Mouse (Mus musculus): ENCODE data around the gene Fat1. TPM values are rescaled to one million over a fixed set of nuclear protein-coding genes. Genes with fewer than 3 reads are reported as not detected.

Gene Fat1
- polyA plus RNA-seq, 1 experiment: 24.4 TPM

DNA sequence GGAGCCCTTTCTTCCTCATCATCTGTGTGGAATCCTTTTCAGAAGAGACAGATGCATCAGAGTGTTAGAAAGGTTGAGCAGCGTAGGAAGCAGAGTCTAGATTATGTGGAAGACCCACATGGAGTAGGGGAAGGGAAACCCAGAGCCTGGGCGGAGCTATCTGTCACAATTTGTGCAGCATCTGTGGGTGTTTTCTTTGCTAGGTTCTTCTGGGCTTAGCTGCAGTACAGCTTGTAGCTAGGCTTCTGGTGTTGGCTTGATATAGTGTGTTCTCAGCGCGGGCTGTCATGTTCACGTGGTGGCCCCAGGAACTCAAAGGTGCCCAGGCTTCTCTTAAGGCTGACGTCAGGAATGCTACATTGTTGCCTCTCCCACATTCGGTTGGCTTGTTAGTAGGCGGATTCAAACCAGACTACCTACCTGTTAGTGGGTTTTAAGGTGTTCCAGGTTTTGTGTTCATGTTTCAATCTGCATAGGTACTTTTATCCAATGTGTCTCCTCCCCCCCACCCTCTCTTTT, 32.3 kb downstream of the Fat1 start:
- H3K36me3 ChIP-seq (ENCODE audit: control insufficient read depth, insufficient read depth): peaks cover 23% of the 10 kb centered on the region
- peaks cover 50% of the 10 kb centered on the region for H3K79me3 ChIP-seq (ENCODE audit: low read depth)
- H3K79me2 ChIP-seq (ENCODE audit: control insufficient read depth, insufficient read depth): peaks cover 62% of the 10 kb centered on the region
- no peak overlapping the region for H3K4me3 ChIP-seq (ENCODE audit: insufficient read depth, poor library complexity, severe bottlenecking)
- H3ac ChIP-seq (ENCODE audit: control insufficient read depth, insufficient read length, low read depth): no peak overlapping the region
- TF ChIP-seq FOSL1 (IDR thresholded peaks at IDR 0.05; ENCODE audit: insufficient read depth, low read length, poor library complexity, severe bottlenecking) (no peak), MYOG (IDR thresholded peaks at IDR 0.05; ENCODE audit: control insufficient read depth, extremely low read depth, insufficient read length) (no peak), MYOD1 (IDR thresholded peaks at IDR 0.05; ENCODE audit: control insufficient read depth, insufficient read length, low read depth) (no peak), USF1 (IDR thresholded peaks at IDR 0.05; ENCODE audit: low read depth) (no peak), MAX (IDR thresholded peaks at IDR 0.05) (no peak), CTCF (IDR thresholded peaks at IDR 0.05; ENCODE audit: control insufficient read depth, insufficient read depth, insufficient read length) (no peak), CEBPB (IDR thresholded peaks at IDR 0.05; ENCODE audit: low read depth) (no peak)
- H3K27me3 ChIP-seq (ENCODE audit: control insufficient read depth, insufficient read depth, insufficient read length): no peaks in the 10 kb centered on the region

DNA sequence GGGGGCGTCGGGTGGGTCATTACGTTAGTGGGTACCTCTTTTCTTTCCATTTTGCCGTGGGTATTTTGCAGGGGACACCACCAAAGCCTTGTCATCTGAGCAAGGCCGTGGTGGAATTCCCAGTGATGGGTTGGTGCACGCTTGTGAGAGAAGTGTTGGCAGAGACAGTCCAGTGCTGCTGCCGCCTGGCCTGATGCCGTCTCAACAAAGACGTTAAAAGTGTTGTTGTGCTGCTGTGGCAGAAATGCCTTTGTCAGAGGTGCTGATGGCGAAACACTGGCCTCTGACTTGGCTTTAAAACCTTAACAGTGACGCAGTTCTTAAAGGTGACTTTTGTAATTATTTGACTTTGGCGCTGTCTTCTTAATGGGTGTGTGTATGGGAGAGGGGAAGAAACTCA, 34.8 kb downstream of the Fat1 start:
- no peak overlapping the region for H3ac ChIP-seq (ENCODE audit: control insufficient read depth, insufficient read length, low read depth)
- H3K4me3 ChIP-seq (ENCODE audit: insufficient read depth, poor library complexity, severe bottlenecking): no peak overlapping the region
- H3K36me3 ChIP-seq (ENCODE audit: control insufficient read depth, insufficient read depth): peaks cover 13% of the 10 kb centered on the region
- no peaks in the 10 kb centered on the region for H3K27me3 ChIP-seq (ENCODE audit: control insufficient read depth, insufficient read depth, insufficient read length)
- peaks cover 45% of the 10 kb centered on the region for H3K79me3 ChIP-seq (ENCODE audit: low read depth)
- H3K79me2 ChIP-seq (ENCODE audit: control insufficient read depth, insufficient read depth): peaks cover 69% of the 10 kb centered on the region
- TF ChIP-seq MAX (IDR thresholded peaks at IDR 0.05) (no peak), USF1 (IDR thresholded peaks at IDR 0.05; ENCODE audit: low read depth) (no peak), CTCF (IDR thresholded peaks at IDR 0.05; ENCODE audit: control insufficient read depth, insufficient read depth, insufficient read length) (no peak), CEBPB (IDR thresholded peaks at IDR 0.05; ENCODE audit: low read depth) (no peak), MYOG (IDR thresholded peaks at IDR 0.05; ENCODE audit: control insufficient read depth, extremely low read depth, insufficient read length) (no peak), FOSL1 (IDR thresholded peaks at IDR 0.05; ENCODE audit: insufficient read depth, low read length, poor library complexity, severe bottlenecking) (no peak)

DNA sequence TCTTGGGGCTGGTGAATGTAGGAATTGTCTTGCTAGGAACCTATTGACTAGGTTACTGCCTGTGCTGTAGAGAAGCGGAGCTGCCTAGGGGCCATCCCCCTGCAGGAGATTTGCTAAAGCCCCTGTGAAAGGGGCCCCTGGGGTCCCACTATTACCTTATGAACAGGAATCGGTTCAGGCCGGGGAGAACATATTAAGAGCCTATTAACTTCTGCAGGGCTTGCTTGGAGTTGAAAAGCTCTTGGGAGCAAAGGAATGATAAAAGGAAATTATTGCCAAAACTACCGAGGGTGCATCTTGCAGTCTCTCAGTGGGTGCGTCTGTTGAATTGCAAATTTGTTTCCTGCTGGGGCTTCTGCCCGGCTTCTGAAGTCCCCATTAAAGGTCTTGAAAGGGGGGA, 36.1 kb downstream of the Fat1 start:
- TF ChIP-seq CTCF (IDR thresholded peaks at IDR 0.05; ENCODE audit: control insufficient read depth, insufficient read depth, insufficient read length) (no peak), CEBPB (IDR thresholded peaks at IDR 0.05; ENCODE audit: low read depth) (no peak), MYOG (IDR thresholded peaks at IDR 0.05; ENCODE audit: control insufficient read depth, extremely low read depth, insufficient read length) (no peak), FOSL1 (IDR thresholded peaks at IDR 0.05; ENCODE audit: insufficient read depth, low read length, poor library complexity, severe bottlenecking) (no peak), MAX (IDR thresholded peaks at IDR 0.05) (no peak), MYOD1 (IDR thresholded peaks at IDR 0.05; ENCODE audit: control insufficient read depth, insufficient read length, low read depth) (no peak), USF1 (IDR thresholded peaks at IDR 0.05; ENCODE audit: low read depth) (no peak)
- Histone ChIP-seq H3K79me3 (ENCODE audit: low read depth) (peaks cover 42% of the 10 kb centered on the region), H3K36me3 (ENCODE audit: control insufficient read depth, insufficient read depth) (peaks cover 3% of the 10 kb centered on the region), H3K4me3 (ENCODE audit: insufficient read depth, poor library complexity, severe bottlenecking) (no peak overlapping the region), H3K27me3 (ENCODE audit: control insufficient read depth, insufficient read depth, insufficient read length) (no peaks in the 10 kb centered on the region), H3K79me2 (ENCODE audit: control insufficient read depth, insufficient read depth) (peaks cover 64% of the 10 kb centered on the region), H3ac (ENCODE audit: control insufficient read depth, insufficient read length, low read depth) (no peak overlapping the region)

DNA sequence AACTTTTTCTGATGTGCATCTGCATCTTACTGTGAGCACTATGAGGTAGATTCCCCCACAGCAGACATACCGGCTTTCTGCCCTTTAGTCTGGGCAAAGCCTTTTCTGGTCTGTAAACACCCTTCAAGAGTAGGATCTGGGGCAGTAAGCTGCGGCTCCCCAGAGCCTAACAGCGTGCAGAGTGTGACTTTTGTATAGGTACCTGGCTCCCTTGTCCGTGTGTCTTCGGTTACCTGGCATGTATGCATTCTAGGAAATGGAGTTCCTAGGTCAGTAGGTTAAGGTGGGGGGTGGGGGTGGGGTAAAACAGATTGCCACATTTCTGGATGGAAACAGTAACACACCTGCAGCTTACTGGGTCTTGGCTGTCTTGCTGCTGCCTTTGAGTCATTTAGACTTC, 36.7 kb downstream of the Fat1 start:
- TF ChIP-seq USF1 (IDR thresholded peaks at IDR 0.05; ENCODE audit: low read depth): no peak
- TF ChIP-seq MYOG (IDR thresholded peaks at IDR 0.05; ENCODE audit: control insufficient read depth, extremely low read depth, insufficient read length): no peak
- TF ChIP-seq CTCF (IDR thresholded peaks at IDR 0.05; ENCODE audit: control insufficient read depth, insufficient read depth, insufficient read length): no peak
- no peak for TF ChIP-seq CEBPB (IDR thresholded peaks at IDR 0.05; ENCODE audit: low read depth)
- TF ChIP-seq MAX (IDR thresholded peaks at IDR 0.05): no peak
- no peak for TF ChIP-seq MYOD1 (IDR thresholded peaks at IDR 0.05; ENCODE audit: control insufficient read depth, insufficient read length, low read depth)
- TF ChIP-seq FOSL1 (IDR thresholded peaks at IDR 0.05; ENCODE audit: insufficient read depth, low read length, poor library complexity, severe bottlenecking): no peak
- Histone ChIP-seq H3ac (ENCODE audit: control insufficient read depth, insufficient read length, low read depth) (no peak overlapping the region), H3K4me3 (ENCODE audit: insufficient read depth, poor library complexity, severe bottlenecking) (no peak overlapping the region), H3K27me3 (ENCODE audit: control insufficient read depth, insufficient read depth, insufficient read length) (no peaks in the 10 kb centered on the region), H3K79me3 (ENCODE audit: low read depth) (peaks cover 42% of the 10 kb centered on the region), H3K79me2 (ENCODE audit: control insufficient read depth, insufficient read depth) (peaks cover 57% of the 10 kb centered on the region), H3K36me3 (ENCODE audit: control insufficient read depth, insufficient read depth) (peaks cover 3% of the 10 kb centered on the region)

DNA sequence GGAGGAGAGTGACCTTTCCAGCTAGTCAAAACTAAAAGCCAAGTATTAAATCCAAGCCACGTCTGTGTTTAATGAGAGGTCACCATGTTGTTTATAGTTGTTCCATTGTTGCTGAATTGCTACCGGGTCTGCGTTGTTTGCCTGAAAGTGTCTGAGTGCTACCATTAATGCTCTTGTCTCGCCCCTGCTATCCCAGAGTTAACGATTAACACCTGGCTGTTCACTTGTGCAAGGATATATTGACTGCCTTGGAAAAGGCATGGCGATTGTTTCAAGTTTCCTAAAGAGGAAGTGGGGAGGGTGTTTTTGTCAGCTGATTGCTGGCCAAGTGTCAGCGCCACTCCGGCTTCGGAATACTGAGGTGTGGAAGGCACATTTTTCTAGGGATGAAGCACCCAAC, 39.9 kb downstream of the Fat1 start:
- H3K79me2 ChIP-seq (ENCODE audit: control insufficient read depth, insufficient read depth): peaks cover 59% of the 10 kb centered on the region
- no peak overlapping the region for H3K4me3 ChIP-seq (ENCODE audit: insufficient read depth, poor library complexity, severe bottlenecking)
- no peak for TF ChIP-seq CTCF (IDR thresholded peaks at IDR 0.05; ENCODE audit: control insufficient read depth, insufficient read depth, insufficient read length)
- TF ChIP-seq MAX (IDR thresholded peaks at IDR 0.05): no peak
- TF ChIP-seq MYOD1 (IDR thresholded peaks at IDR 0.05; ENCODE audit: control insufficient read depth, insufficient read length, low read depth): no peak
- TF ChIP-seq CEBPB (IDR thresholded peaks at IDR 0.05; ENCODE audit: low read depth): no peak
- no peaks in the 10 kb centered on the region for H3K27me3 ChIP-seq (ENCODE audit: control insufficient read depth, insufficient read depth, insufficient read length)
- peaks cover 29% of the 10 kb centered on the region for H3K79me3 ChIP-seq (ENCODE audit: low read depth)
- no peaks in the 10 kb centered on the region for H3K36me3 ChIP-seq (ENCODE audit: control insufficient read depth, insufficient read depth)
- H3ac ChIP-seq (ENCODE audit: control insufficient read depth, insufficient read length, low read depth): no peak overlapping the region

DNA sequence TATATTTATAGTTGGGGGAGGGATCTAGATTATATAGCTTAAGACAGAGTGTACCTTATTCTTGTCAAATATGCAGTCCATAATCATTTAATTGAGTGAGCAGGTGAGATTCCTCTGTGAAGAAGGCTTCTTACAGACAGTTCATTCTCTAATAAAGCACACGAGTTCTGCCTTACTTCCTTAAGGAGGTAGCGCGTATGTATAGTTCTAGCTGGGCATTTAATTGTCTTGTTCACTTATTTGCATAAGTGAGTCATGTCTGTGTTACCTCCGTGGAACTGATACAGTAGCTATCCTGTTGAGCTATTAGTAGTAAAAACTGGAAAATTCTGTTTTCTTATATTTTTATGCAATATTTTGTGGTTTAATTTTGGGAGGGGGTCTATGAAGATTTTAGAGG, 40.4 kb downstream of the Fat1 start:
- H3K79me2 ChIP-seq (ENCODE audit: control insufficient read depth, insufficient read depth): peaks cover 59% of the 10 kb centered on the region
- H3K4me3 ChIP-seq (ENCODE audit: insufficient read depth, poor library complexity, severe bottlenecking): no peak overlapping the region
- H3K27me3 ChIP-seq (ENCODE audit: control insufficient read depth, insufficient read depth, insufficient read length): no peaks in the 10 kb centered on the region
- TF ChIP-seq CEBPB (IDR thresholded peaks at IDR 0.05; ENCODE audit: low read depth): no peak
- no peak overlapping the region for H3ac ChIP-seq (ENCODE audit: control insufficient read depth, insufficient read length, low read depth)
- H3K79me3 ChIP-seq (ENCODE audit: low read depth): peaks cover 31% of the 10 kb centered on the region
- H3K36me3 ChIP-seq (ENCODE audit: control insufficient read depth, insufficient read depth): no peaks in the 10 kb centered on the region

All from C2C12 (cell line).